Mouse (Mus musculus): Measurements from ENCODE around the gene Sirt3. TPM values are rescaled to one million over a fixed set of nuclear protein-coding genes. Genes with fewer than 3 reads are reported as not detected.

Sirt3 gene
- polyA plus RNA-seq, 1 experiment from 2014 or later, result 55.8 TPM

DNA sequence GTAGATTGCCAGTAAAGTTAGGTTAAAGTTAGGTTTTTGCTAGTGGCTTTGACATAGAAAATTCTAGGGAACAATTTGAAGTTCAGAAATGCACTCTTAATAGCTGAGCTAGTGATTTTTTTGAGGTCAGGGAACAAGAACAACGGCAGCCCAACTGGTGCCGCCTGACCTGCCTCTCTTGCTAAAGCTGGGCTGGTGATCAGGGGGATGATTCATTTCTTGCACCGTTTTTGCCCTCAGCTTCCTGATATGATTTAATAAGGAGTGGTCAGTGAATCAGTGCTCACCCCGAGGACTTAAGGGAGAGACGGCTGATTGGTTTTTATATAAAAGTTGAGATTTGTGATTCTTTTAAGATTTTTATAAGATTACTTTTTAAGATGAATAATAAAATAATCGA is 50.7 kb downstream of the Sirt3 start:
- Histone ChIP-seq H3K4me2 (no peak overlapping the region), H3K9ac (no peak overlapping the region), H3K27ac (no peak overlapping the region), H3K4me3 (no peak overlapping the region), H3K27me3 (peaks cover 7% of the 10 kb centered on the region), H3K4me1 (replicated peaks) (peaks cover 4% of the 10 kb centered on the region; the same call in 1 of the 2 replicates), H3K9me3 (replicated peaks) (no peaks in the 10 kb centered on the region), H3K36me3 (no peaks in the 10 kb centered on the region)
- WGBS, result 53% methylated on average over 6 of the region's 6 CpGs
- no peak for ATAC-seq (replicated peaks; ENCODE audit: insufficient number of reproducible peaks, insufficient read depth, low FRiP score, low read depth)

DNA sequence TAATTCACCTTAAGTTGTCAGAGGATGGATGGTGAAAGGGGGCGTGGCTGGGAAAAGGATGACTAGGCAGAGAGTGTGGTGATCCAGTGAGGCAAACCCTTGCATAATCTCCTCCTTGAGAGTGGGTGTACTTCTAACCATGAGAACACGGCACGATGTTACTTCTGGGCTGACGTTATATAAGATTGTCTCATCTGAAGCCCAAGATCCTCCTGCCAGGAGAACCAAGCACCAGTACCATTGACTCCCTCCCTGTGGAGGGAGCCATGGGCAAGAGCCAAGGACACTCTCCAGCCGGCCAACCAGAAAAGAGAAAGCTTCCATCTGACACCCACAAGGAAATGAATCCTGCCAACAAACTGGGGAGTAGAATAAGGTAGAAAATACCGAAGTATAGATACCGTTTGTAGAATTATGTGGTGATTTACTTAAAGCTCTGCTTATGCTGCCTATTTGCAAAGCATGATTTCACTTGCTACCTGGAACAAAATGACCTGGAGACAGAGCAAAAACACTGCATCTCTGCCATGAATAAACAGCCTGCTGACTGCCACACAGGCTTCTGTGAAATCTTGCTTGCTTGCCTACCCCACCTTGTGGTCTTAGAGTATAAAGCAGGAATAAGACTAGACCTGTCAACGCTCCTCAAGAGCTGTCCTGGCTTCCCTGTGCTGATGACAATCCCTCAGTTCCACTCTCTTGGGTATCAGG is 53.8 kb downstream of the Sirt3 start:
- no peaks in the 10 kb centered on the region for H3K9me3 ChIP-seq (replicated peaks)
- WGBS, result 24% methylated on average over 8 of the region's 8 CpGs
- H3K4me2 ChIP-seq, result peak overlapping the region; percentile 34
- no peaks in the 10 kb centered on the region for H3K27me3 ChIP-seq
- no peak overlapping the region for H3K4me3 ChIP-seq
- no peak overlapping the region for H3K9ac ChIP-seq
- ATAC-seq (replicated peaks; ENCODE audit: insufficient number of reproducible peaks, insufficient read depth, low FRiP score, low read depth), result no peak
- H3K4me1 ChIP-seq (replicated peaks), result peaks cover 4% of the 10 kb centered on the region; the same call in 1 of the 2 replicates
- no peak overlapping the region for H3K27ac ChIP-seq
- no peaks in the 10 kb centered on the region for H3K36me3 ChIP-seq

GRCm38 (mm10) chr7:140822731-140823130 is 59.4 kb downstream of the Sirt3 start:
- no peak overlapping the region for H3K4me2 ChIP-seq
- no peak overlapping the region for H3K27ac ChIP-seq
- peaks cover 9% of the 10 kb centered on the region; the same call in 1 of the 2 replicates for H3K4me1 ChIP-seq (replicated peaks)
- H3K9ac ChIP-seq, result no peak overlapping the region
- no peak overlapping the region for H3K4me3 ChIP-seq
- no peak for ATAC-seq (replicated peaks; ENCODE audit: insufficient number of reproducible peaks, insufficient read depth, low FRiP score, low read depth)
- no peaks in the 10 kb centered on the region for H3K36me3 ChIP-seq
- 89% methylated on average over 4 of the region's 4 CpGs for WGBS
- H3K9me3 ChIP-seq (replicated peaks), result no peaks in the 10 kb centered on the region
- no peaks in the 10 kb centered on the region for H3K27me3 ChIP-seq

GRCm38 (mm10) chr7:140821653-140822329 is 60.3 kb downstream of the Sirt3 start, which contains the start of gene Zfp941:
Gene Zfp941 (minus strand): TSS chr7:140822178.
- no peak; the same call in 1 of the 2 replicates for ATAC-seq (replicated peaks; ENCODE audit: insufficient number of reproducible peaks, insufficient read depth, low FRiP score, low read depth)
- 2% methylated on average over 21 of the region's 21 CpGs for WGBS

DNA sequence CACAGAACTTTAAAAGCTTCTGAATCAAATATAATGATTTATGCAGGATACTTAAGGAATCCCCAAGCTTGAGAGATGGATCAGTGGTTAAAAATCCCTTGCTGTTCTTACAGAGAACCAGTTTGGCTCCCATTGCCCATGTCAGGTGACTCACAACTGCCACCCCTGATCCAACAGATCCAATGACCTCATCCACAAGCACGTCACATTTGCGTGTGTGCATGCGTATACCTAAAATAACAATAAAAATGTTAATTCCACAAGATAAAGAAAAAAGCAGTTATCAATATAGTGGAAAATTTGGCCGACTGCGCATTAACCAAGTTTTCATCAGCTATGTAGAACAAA is 60.8 kb downstream of the Sirt3 start:
- Histone ChIP-seq H3K27ac (no peak overlapping the region), H3K4me1 (replicated peaks) (peaks cover 9% of the 10 kb centered on the region; the same call in 1 of the 2 replicates), H3K9me3 (replicated peaks) (no peaks in the 10 kb centered on the region), H3K27me3 (no peaks in the 10 kb centered on the region), H3K9ac (no peak overlapping the region), H3K36me3 (no peaks in the 10 kb centered on the region), H3K4me2 (peak overlapping the region; percentile 85), H3K4me3 (peak overlapping the region; percentile 54)
- ATAC-seq (replicated peaks; ENCODE audit: insufficient number of reproducible peaks, insufficient read depth, low FRiP score, low read depth), result no peak
- WGBS, result 45% methylated on average over 5 of the region's 5 CpGs

More at GRCm38 (mm10) chr7:140821653-140822329, 60.3 kb downstream of the Sirt3 start, which contains the start of gene Zfp941:
- H3K27ac ChIP-seq, result no peak within 1 kb of the TSS
- H3K36me3 ChIP-seq, result no peaks in the 10 kb centered on the region
- H3K27me3 ChIP-seq, result no peaks in the 10 kb centered on the region
- peak within 1 kb of the TSS; percentile 85 for H3K4me2 ChIP-seq
- peak within 1 kb of the TSS; percentile 60 for H3K9ac ChIP-seq
- no peaks in the 10 kb centered on the region for H3K9me3 ChIP-seq (replicated peaks)
- H3K4me1 ChIP-seq (replicated peaks), result peaks cover 9% of the 10 kb centered on the region; the same call in 1 of the 2 replicates
- H3K4me3 ChIP-seq, result peak within 1 kb of the TSS; percentile 54

- Histone ChIP-seq H3K9ac (no peak overlapping the region), H3K4me2 (no peak overlapping the region), H3K9me3 (replicated peaks) (no peaks in the 10 kb centered on the region), H3K27ac (no peak overlapping the region), H3K4me1 (replicated peaks) (peaks cover 9% of the 10 kb centered on the region; the same call in 1 of the 2 replicates), H3K4me3 (no peak overlapping the region), H3K36me3 (no peaks in the 10 kb centered on the region), H3K27me3 (no peaks in the 10 kb centered on the region)
- 66% methylated on average over 4 of the region's 4 CpGs for WGBS
- no peak for ATAC-seq (replicated peaks; ENCODE audit: insufficient number of reproducible peaks, insufficient read depth, low FRiP score, low read depth)
These were observed 61.9 kb downstream of the Sirt3 start for GRCm38 (mm10) chr7:140820173-140820572.

Other genes with a start within 250 kb of the Sirt3 start
- gene Olfr53, start 235.9 kb downstream of the Sirt3 start, polyA plus RNA-seq (2015; fragmentation: Nextera tagmentation; extraction: Ambion mirVana), result not detected in 2 replicates
- not detected in 2 replicates for gene Olfr539, start 222.4 kb downstream of the Sirt3 start, polyA plus RNA-seq (2015; fragmentation: Nextera tagmentation; extraction: Ambion mirVana)
- not detected in 2 replicates for gene Olfr45, start 200.4 kb downstream of the Sirt3 start, polyA plus RNA-seq (2015; fragmentation: Nextera tagmentation; extraction: Ambion mirVana)
- not detected in 2 replicates for gene Olfr541, start 185.0 kb downstream of the Sirt3 start, polyA plus RNA-seq (2015; fragmentation: Nextera tagmentation; extraction: Ambion mirVana)
- gene Cyp2e1, start 118.6 kb downstream of the Sirt3 start, polyA plus RNA-seq (2015; fragmentation: Nextera tagmentation; extraction: Ambion mirVana), result not detected in 2 replicates
- gene Syce1, start 94.5 kb downstream of the Sirt3 start, polyA plus RNA-seq (2015; fragmentation: Nextera tagmentation; extraction: Ambion mirVana), result 0.13 and 0.21 TPM in 2 replicates
- 0.78 and 0.95 TPM in 2 replicates for gene Zfp941, start 60.1 kb downstream of the Sirt3 start, polyA plus RNA-seq (2015; fragmentation: Nextera tagmentation; extraction: Ambion mirVana)
- gene Urah, start 47.3 kb downstream of the Sirt3 start, polyA plus RNA-seq (2015; fragmentation: Nextera tagmentation; extraction: Ambion mirVana), result 0.68 and 1.4 TPM in 2 replicates
- gene Scgb1c1, start 36.8 kb downstream of the Sirt3 start, polyA plus RNA-seq (2015; fragmentation: Nextera tagmentation; extraction: Ambion mirVana), result 0.36 TPM in 1 of 2 replicates, not detected in the other
- not detected in 2 replicates for gene Odf3, start 34.5 kb downstream of the Sirt3 start, polyA plus RNA-seq (2015; fragmentation: Nextera tagmentation; extraction: Ambion mirVana)
- gene Gm45785, start 26.0 kb downstream of the Sirt3 start, polyA plus RNA-seq (2015; fragmentation: Nextera tagmentation; extraction: Ambion mirVana), result not detected in 2 replicates
- gene Ric8a, start 25.4 kb downstream of the Sirt3 start, polyA plus RNA-seq (2015; fragmentation: Nextera tagmentation; extraction: Ambion mirVana), result 36.0 and 47.3 TPM in 2 replicates
- 30.2 and 31.9 TPM in 2 replicates for gene Bet1l, start 24.7 kb downstream of the Sirt3 start, polyA plus RNA-seq (2015; fragmentation: Nextera tagmentation; extraction: Ambion mirVana)
- 154 and 179 TPM in 2 replicates for gene Psmd13, start 341 bp downstream of the Sirt3 start, polyA plus RNA-seq (2015; fragmentation: Nextera tagmentation; extraction: Ambion mirVana)
- gene Cox8b, start 18.1 kb upstream of the Sirt3 start, polyA plus RNA-seq (2015; fragmentation: Nextera tagmentation; extraction: Ambion mirVana), result 309 and 515 TPM in 2 replicates
- 0.24 and 2.8 TPM in 2 replicates for gene Nlrp6, start 38.6 kb upstream of the Sirt3 start, polyA plus RNA-seq (2015; fragmentation: Nextera tagmentation; extraction: Ambion mirVana)
- gene Pgghg, start 59.1 kb upstream of the Sirt3 start, polyA plus RNA-seq (2015; fragmentation: Nextera tagmentation; extraction: Ambion mirVana), result 9.3 and 15.5 TPM in 2 replicates
- gene Ifitm5, start 68.0 kb upstream of the Sirt3 start, polyA plus RNA-seq (2015; fragmentation: Nextera tagmentation; extraction: Ambion mirVana), result 1.6 and 2.5 TPM in 2 replicates
- not detected in 2 replicates for gene Gm45717, start 73.6 kb upstream of the Sirt3 start, polyA plus RNA-seq (2015; fragmentation: Nextera tagmentation; extraction: Ambion mirVana)
- 459 and 624 TPM in 2 replicates for gene Ifitm2, start 73.7 kb upstream of the Sirt3 start, polyA plus RNA-seq (2015; fragmentation: Nextera tagmentation; extraction: Ambion mirVana)
- gene Ifitm1, start 84.9 kb upstream of the Sirt3 start, polyA plus RNA-seq (2015; fragmentation: Nextera tagmentation; extraction: Ambion mirVana), result 11.7 and 49.8 TPM in 2 replicates
- 103 and 212 TPM in 2 replicates for gene Ifitm3, start 128.5 kb upstream of the Sirt3 start, polyA plus RNA-seq (2015; fragmentation: Nextera tagmentation; extraction: Ambion mirVana)
- gene Ifitm6, start 135.6 kb upstream of the Sirt3 start, polyA plus RNA-seq (2015; fragmentation: Nextera tagmentation; extraction: Ambion mirVana), result 0.53 and 1.4 TPM in 2 replicates
- not detected in 2 replicates for gene Gm17387, start 146.8 kb upstream of the Sirt3 start, polyA plus RNA-seq (2015; fragmentation: Nextera tagmentation; extraction: Ambion mirVana)
- gene B4galnt4, start 178.8 kb upstream of the Sirt3 start, polyA plus RNA-seq (2015; fragmentation: Nextera tagmentation; extraction: Ambion mirVana), result 1.0 and 2.0 TPM in 2 replicates
- gene Pkp3, start 195.9 kb upstream of the Sirt3 start, polyA plus RNA-seq (2015; fragmentation: Nextera tagmentation; extraction: Ambion mirVana), result 0.97 and 5.9 TPM in 2 replicates
- 3.6 and 5.6 TPM in 2 replicates for gene Sigirr, start 218.3 kb upstream of the Sirt3 start, polyA plus RNA-seq (2015; fragmentation: Nextera tagmentation; extraction: Ambion mirVana)
- 0.16 and 0.82 TPM in 2 replicates for gene Ano9, start 235.5 kb upstream of the Sirt3 start, polyA plus RNA-seq (2015; fragmentation: Nextera tagmentation; extraction: Ambion mirVana)
- gene Ptdss2, start 240.1 kb upstream of the Sirt3 start, polyA plus RNA-seq (2015; fragmentation: Nextera tagmentation; extraction: Ambion mirVana), result 51.9 and 56.5 TPM in 2 replicates

All from heart, embryonic 15.5 days (tissue).